31 mouse cellular contexts compared by ENCODE assay signal in genomic region chr4:82186892-82187291, GRCm38 (mm10).
"Had no signal": no experiment of that assay in that cellular context is flagged by ENCODE, and none has a peak within 500 bp of the region (broad histone marks: within the 10 kb centered on the region; RNA-seq: fewer than 3 reads in every experiment).

No protein-coding gene starts in this region.

- H3K4me1 ChIP-seq: limb, embryonic 10.5 days; limb, embryonic 12.5 days; limb, embryonic 13.5 days; limb, embryonic 15.5 days; liver, embryonic 12.5 days; liver, embryonic 13.5 days; liver, embryonic 15.5 days; lung, embryonic 15.5 days; megakaryocyte, embryonic 14.5 days; midbrain, embryonic 12.5 days; midbrain, embryonic 13.5 days; midbrain, embryonic 15.5 days had no signal

- ATAC-seq: liver, embryonic 12.5 days; liver, postnatal 0 days; lung, postnatal 0 days; midbrain, embryonic 13.5 days; midbrain, embryonic 15.5 days; midbrain, embryonic 16.5 days had no signal

- H3K4me3 ChIP-seq: limb, embryonic 10.5 days; limb, embryonic 12.5 days; limb, embryonic 13.5 days; limb, embryonic 15.5 days; liver, embryonic 12.5 days; liver, embryonic 13.5 days; liver, embryonic 15.5 days; lung, embryonic 15.5 days; megakaryocyte, embryonic 14.5 days; midbrain, embryonic 10.5 days; midbrain, embryonic 12.5 days; midbrain, embryonic 13.5 days; midbrain, embryonic 15.5 days; myocyte had no signal

- H3K36me3 ChIP-seq: limb, embryonic 10.5 days; limb, embryonic 12.5 days; limb, embryonic 13.5 days; limb, embryonic 15.5 days; liver, embryonic 12.5 days; liver, embryonic 13.5 days; liver, embryonic 15.5 days; lung, embryonic 15.5 days; midbrain, embryonic 10.5 days; midbrain, embryonic 12.5 days; midbrain, embryonic 13.5 days; midbrain, embryonic 15.5 days had no signal

- H3K9ac ChIP-seq: limb, embryonic 12.5 days; limb, embryonic 13.5 days; limb, embryonic 15.5 days; liver, embryonic 12.5 days; liver, embryonic 13.5 days; liver, embryonic 14.5 days; liver, embryonic 15.5 days; liver, postnatal 0 days; lung, embryonic 14.5 days; lung, embryonic 15.5 days; midbrain, embryonic 12.5 days; midbrain, embryonic 13.5 days; midbrain, embryonic 15.5 days had no signal

- DNase-seq: left cerebral cortex, postnatal 4 days; liver; liver, embryonic 13.5 days; liver, postnatal 0 days; lung, adult 18-20 months; lung, adult 2 months; lung, embryonic 14.5 days; lung, postnatal 10 days; lung, postnatal 14 days; lung, postnatal 36 days; lung, postnatal 4 days; midbrain, embryonic 14.5 days had no signal

- H3K27ac ChIP-seq: limb, embryonic 10.5 days; limb, embryonic 12.5 days; limb, embryonic 13.5 days; limb, embryonic 15.5 days; liver, embryonic 12.5 days; liver, embryonic 13.5 days; liver, embryonic 14.5 days; liver, embryonic 15.5 days; lung, embryonic 15.5 days; macrophage; midbrain, embryonic 10.5 days; midbrain, embryonic 12.5 days; midbrain, embryonic 13.5 days; midbrain, embryonic 15.5 days had no signal

- H3K4me2 ChIP-seq: limb, embryonic 12.5 days; limb, embryonic 13.5 days; limb, embryonic 15.5 days; liver, embryonic 11.5 days; liver, embryonic 12.5 days; liver, embryonic 13.5 days; liver, embryonic 15.5 days; lung, embryonic 14.5 days; lung, embryonic 15.5 days; midbrain, embryonic 11.5 days; midbrain, embryonic 12.5 days; midbrain, embryonic 13.5 days; midbrain, embryonic 15.5 days had no signal

- H3K27me3 ChIP-seq: limb, embryonic 12.5 days; limb, embryonic 13.5 days; limb, embryonic 15.5 days; liver, embryonic 12.5 days; liver, embryonic 13.5 days; liver, embryonic 15.5 days; lung, embryonic 15.5 days; megakaryocyte, embryonic 14.5 days; midbrain, embryonic 12.5 days; midbrain, embryonic 13.5 days; midbrain, embryonic 15.5 days had no signal

- H3K9me3 ChIP-seq: limb, embryonic 10.5 days; limb, embryonic 12.5 days; limb, embryonic 13.5 days; limb, embryonic 15.5 days; liver, embryonic 12.5 days; liver, embryonic 13.5 days; liver, embryonic 15.5 days; lung, embryonic 15.5 days; midbrain, embryonic 10.5 days; midbrain, embryonic 12.5 days; midbrain, embryonic 13.5 days; midbrain, embryonic 15.5 days had no signal
